Mouse (Mus musculus) embryonic fibroblast, embryonic 13.5 days (primary cell): ENCODE measurements at regions not wholly inside any gene's neighbourhood (a gene's known extent, or its start where the extent isn't known, plus 50 kb on each side); places are given as distances from the start of the nearest gene placed in this dataset.
"Not testable (repeated sequence)": the region's sequence is repeated elsewhere in the genome, so short reads cannot be mapped to it uniquely, and the experiment has no call there.

Experiments used
- H3K27ac ChIP-seq: 2 replicates; pipeline ENCODE4 v1.5.1; 2012; ENCODE audit warnings: low read length, control low read depth, inconsistent platforms; ENCODE audit not compliant: insufficient read depth
- H3K4me1 ChIP-seq: 2 replicates; pipeline ENCODE4 v1.6.1; 2011; ENCODE audit warnings: low read length; ENCODE audit not compliant: control insufficient read depth, insufficient read depth
- H3K4me3 ChIP-seq: 2 replicates; pipeline ENCODE4 v1.5.1; 2011; ENCODE audit warnings: mild to moderate bottlenecking, control low read depth, low read length; ENCODE audit not compliant: insufficient read depth
- CTCF ChIP-seq: IDR thresholded peaks from 2 replicates; pipeline ENCODE4 v1.5.1; 2011; ENCODE audit warnings: mild to moderate bottlenecking, control low read depth, low read length, moderate library complexity, borderline replicate concordance; ENCODE audit not compliant: insufficient read depth
- POLR2A ChIP-seq: IDR thresholded peaks from 2 replicates; pipeline ENCODE4 v1.6.1; 2011; ENCODE audit warnings: low read depth, mild to moderate bottlenecking, control low read depth, low read length, moderate library complexity

GRCm38 (mm10) chr16:20854696-20855213 is 120.4 kb upstream of the Thpo start:
- TF ChIP-seq CTCF = no peak
- no peak for TF ChIP-seq POLR2A
- Histone ChIP-seq H3K4me3 (no peak overlapping the region), H3K4me1 (no peaks in the 10 kb centered on the region), H3K27ac (no peak overlapping the region)

- Histone ChIP-seq H3K4me3 (no peak overlapping the region), H3K27ac (no peak overlapping the region), H3K4me1 (no peaks in the 10 kb centered on the region)
- TF ChIP-seq CTCF = no peak
- TF ChIP-seq POLR2A = no peak
Observed at GRCm38 (mm10) chr16:20838151-20838550, 103.8 kb upstream of the Thpo start.

- H3K4me1 ChIP-seq = no peaks in the 10 kb centered on the region
- H3K27ac ChIP-seq = no peak overlapping the region
- H3K4me3 ChIP-seq = no peak overlapping the region
- TF ChIP-seq POLR2A (no peak), CTCF (no peak)
Observed at GRCm38 (mm10) chr16:20836866-20837265, 102.6 kb upstream of the Thpo start.

GRCm38 (mm10) chr16:20833838-20834237 is 99.5 kb upstream of the Thpo start:
- H3K27ac ChIP-seq, H3K4me3 ChIP-seq, H3K4me1 ChIP-seq: not testable (repeated sequence)

DNA sequence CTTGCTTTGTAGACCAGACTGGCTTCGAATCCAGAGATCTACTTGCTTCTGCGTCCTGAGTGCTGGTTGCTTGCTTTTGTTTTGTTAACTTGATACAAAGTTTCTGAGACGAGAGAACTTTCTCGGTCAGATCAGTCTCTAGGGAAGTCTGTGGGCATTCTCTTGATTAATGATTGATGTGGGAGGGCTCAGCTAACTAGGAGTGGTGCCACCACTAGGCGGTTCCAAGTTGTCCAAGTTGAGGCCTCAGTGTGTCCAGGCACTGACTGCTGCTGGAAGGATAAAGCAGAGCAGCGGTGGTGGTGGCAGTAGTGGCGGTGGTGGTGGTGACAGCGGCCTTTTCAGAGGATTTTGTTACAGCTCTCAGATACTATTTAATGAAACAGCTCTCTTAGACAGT is 99.0 kb upstream of the Thpo start:
- no peak for TF ChIP-seq CTCF
- TF ChIP-seq POLR2A = no peak
- Histone ChIP-seq H3K4me3 (no peak overlapping the region), H3K4me1 (peaks cover 8% of the 10 kb centered on the region), H3K27ac (no peak overlapping the region)

GRCm38 (mm10) chr16:20829732-20830435 is 95.6 kb upstream of the Thpo start:
- no peak overlapping the region for H3K4me3 ChIP-seq
- TF ChIP-seq POLR2A (no peak), CTCF (no peak)
- H3K27ac ChIP-seq = no peak overlapping the region
- H3K4me1 ChIP-seq = peaks cover 8% of the 10 kb centered on the region

- TF ChIP-seq CTCF (no peak), POLR2A (no peak)
- Histone ChIP-seq H3K27ac (no peak overlapping the region), H3K4me3 (no peak overlapping the region), H3K4me1 (peaks cover 8% of the 10 kb centered on the region)
Observed at GRCm38 (mm10) chr16:20828996-20829731, 94.9 kb upstream of the Thpo start.

GRCm38 (mm10) chr16:20824226-20824625 is 89.9 kb upstream of the Thpo start:
- TF ChIP-seq POLR2A (no peak), CTCF (no peak)
- H3K27ac ChIP-seq = no peak overlapping the region
- no peaks in the 10 kb centered on the region for H3K4me1 ChIP-seq
- no peak overlapping the region for H3K4me3 ChIP-seq

DNA sequence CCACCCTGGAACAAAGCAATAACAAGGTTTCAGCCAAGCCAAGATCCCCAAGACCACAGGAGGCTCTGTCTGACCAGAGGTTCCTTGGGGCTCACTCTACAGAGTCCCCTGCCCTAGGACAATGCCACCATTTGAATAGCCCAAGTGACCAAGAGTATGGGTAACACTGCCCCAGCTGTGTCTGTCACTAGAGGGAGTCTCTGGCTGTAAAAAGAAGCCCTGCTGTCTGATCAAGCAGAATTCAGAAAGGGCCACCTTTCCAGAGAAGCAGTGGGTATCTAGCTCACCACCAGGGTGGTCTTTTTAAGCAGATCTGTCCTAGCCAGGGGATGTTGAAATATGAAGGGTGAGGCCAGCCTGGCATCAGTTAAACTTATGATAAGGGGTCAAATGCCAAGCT is 86.6 kb upstream of the Thpo start:
- Histone ChIP-seq H3K4me1 (no peaks in the 10 kb centered on the region), H3K4me3 (no peak overlapping the region), H3K27ac (no peak overlapping the region)
- TF ChIP-seq POLR2A = no peak
- no peak for TF ChIP-seq CTCF

GRCm38 (mm10) chr16:20819568-20819967 is 85.3 kb upstream of the Thpo start:
- no peak overlapping the region for H3K27ac ChIP-seq
- TF ChIP-seq POLR2A (no peak), CTCF (no peak)
- no peaks in the 10 kb centered on the region for H3K4me1 ChIP-seq
- no peak overlapping the region for H3K4me3 ChIP-seq
